Mouse (Mus musculus) heart, embryonic 16.5 days (tissue): ENCODE measurements around the gene Aes. TPM values are rescaled to one million over a fixed set of nuclear protein-coding genes. Genes with fewer than 3 reads are reported as not detected.

Experiments used
- ATAC-seq: fragments of 200-750 bp; cut with Nextera tagmentation; replicated peaks from 2 replicates; pipeline ENCODE4 v1.8.0; 2017; ENCODE audit warnings: moderate number of reproducible peaks; ENCODE audit not compliant: insufficient read depth, low FRiP score; ENCODE audit errors: extremely low read depth
- H3K27ac ChIP-seq: fragments of 300-500 bp; sonication (generic); 2 replicates; pipeline ENCODE4 v1.5.1; 2014; ENCODE audit warnings: mild to moderate bottlenecking, low read length, control low read depth, moderate library complexity
- H3K27me3 ChIP-seq: fragments of 300-500 bp; sonication (generic); 2 replicates; pipeline ENCODE4 v1.6.1; 2014; ENCODE audit warnings: low read length, mixed read lengths; ENCODE audit not compliant: control insufficient read depth, insufficient read depth
- H3K36me3 ChIP-seq: fragments of 300-500 bp; sonication (generic); 2 replicates; pipeline ENCODE4 v1.6.1; 2014; ENCODE audit not compliant: control insufficient read depth, insufficient read depth
- H3K4me1 ChIP-seq: fragments of 300-500 bp; sonication (generic); 2 replicates; pipeline ENCODE4 v1.6.1; 2014; ENCODE audit warnings: low read length, mixed read lengths; ENCODE audit not compliant: control insufficient read depth, insufficient read depth
- H3K4me2 ChIP-seq: fragments of 300-500 bp; sonication (generic); 2 replicates; pipeline ENCODE4 v1.6.1; 2014; ENCODE audit warnings: low read depth, mild to moderate bottlenecking, control low read depth, low read length
- H3K4me3 ChIP-seq: fragments of 300-500 bp; sonication (generic); 2 replicates; pipeline ENCODE4 v1.5.1; 2014; ENCODE audit warnings: mild to moderate bottlenecking, control low read depth, low read length
- H3K9ac ChIP-seq: fragments of 300-500 bp; sonication (generic); 2 replicates; pipeline ENCODE4 v1.6.1; 2014; ENCODE audit warnings: low read length, control low read depth
- H3K9me3 ChIP-seq: fragments of 300-500 bp; sonication (generic); replicated peaks from 2 replicates; pipeline ENCODE4 v1.6.1; 2016; ENCODE audit warnings: low read length; ENCODE audit not compliant: control insufficient read depth
- WGBS: fragments of 180-500 bp; shearing (Covaris S2); extraction: QIAGEN DNeasy Blood & Tissue Kit; methylation state at CpG from one replicate; pipeline ENCODE4 v1.1.7; 2014; 5-methylcytosine and 5-hydroxymethylcytosine counted together
- polyA plus RNA-seq: library from polyadenylated mRNA; unstranded; fragments of >200 nt; fragmentation: Nextera tagmentation; extraction: Ambion mirVana; gene quantifications from 2 replicates; pipeline ENCODE4 v1.2.1, GENCODE M21; 2015

Gene Aes
- polyA plus RNA-seq, 1 experiment from 2014 or later, result 529 TPM

DNA sequence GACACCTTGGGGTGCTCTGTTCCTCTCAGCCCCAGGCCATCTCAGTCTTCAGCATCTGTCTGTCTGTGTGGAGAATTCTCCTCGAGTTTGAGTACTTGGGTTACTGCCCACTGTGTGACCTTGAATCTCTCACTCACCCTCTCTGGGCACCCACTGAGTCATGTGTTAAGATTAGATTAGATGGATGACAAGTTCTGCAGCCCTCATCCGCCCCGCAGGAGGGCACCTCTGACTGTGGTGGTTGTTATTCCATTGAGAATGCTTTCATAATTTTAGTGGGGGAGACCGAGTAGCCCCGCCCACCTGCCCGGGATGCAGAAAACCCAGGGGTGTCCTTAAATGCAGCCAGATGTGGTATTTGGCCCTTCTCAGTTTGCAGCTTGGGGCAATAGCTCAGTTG is 4.2 kb downstream of the Aes start:
- no peaks in the 10 kb centered on the region for H3K27me3 ChIP-seq
- no peaks in the 10 kb centered on the region for H3K9me3 ChIP-seq
- H3K27ac ChIP-seq, result peak overlapping the region; percentile 60
- 37% methylated on average over 6 of the region's 6 CpGs for WGBS
- peaks cover 34% of the 10 kb centered on the region for H3K36me3 ChIP-seq
- H3K4me3 ChIP-seq, result peak overlapping the region; percentile 36
- ATAC-seq, result no peak
- H3K4me1 ChIP-seq, result peaks cover 46% of the 10 kb centered on the region
- peak overlapping the region; percentile 53; the same call in 1 of the 2 replicates for H3K4me2 ChIP-seq
- H3K9ac ChIP-seq, result peak overlapping the region; percentile 50

GRCm38 (mm10) chr10:81564216-81564615 is 4.9 kb downstream of the Aes start:
- Histone ChIP-seq H3K4me2 (peak overlapping the region; percentile 53), H3K27me3 (no peaks in the 10 kb centered on the region), H3K4me1 (peaks cover 52% of the 10 kb centered on the region), H3K36me3 (peaks cover 34% of the 10 kb centered on the region), H3K9ac (peak overlapping the region; percentile 50), H3K9me3 (no peaks in the 10 kb centered on the region), H3K4me3 (peak overlapping the region; percentile 36), H3K27ac (peak overlapping the region; percentile 60)
- 6% methylated on average over 10 of the region's 10 CpGs for WGBS
- ATAC-seq, result no peak

DNA sequence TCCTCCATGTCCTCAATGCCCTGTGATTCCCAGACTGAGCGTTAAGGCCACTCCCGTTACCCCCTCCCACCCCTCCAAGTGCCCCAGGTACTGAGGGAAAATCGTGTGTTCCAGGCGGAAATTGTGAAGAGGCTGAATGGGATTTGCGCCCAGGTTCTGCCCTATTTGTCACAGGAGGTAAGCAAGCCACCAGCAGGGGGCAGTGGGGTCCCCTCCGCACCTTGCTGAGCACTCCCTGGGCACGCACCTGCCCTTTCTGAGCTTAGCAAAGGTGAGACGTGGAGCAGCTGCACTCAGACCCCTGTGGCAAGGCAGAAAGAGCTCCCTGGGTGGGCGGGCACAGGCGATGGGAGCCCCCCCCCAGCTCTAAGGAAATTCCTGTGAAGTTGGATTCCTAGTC is 5.4 kb downstream of the Aes start:
- no peak for ATAC-seq
- Histone ChIP-seq H3K36me3 (peaks cover 34% of the 10 kb centered on the region), H3K9ac (no peak overlapping the region), H3K9me3 (no peaks in the 10 kb centered on the region), H3K27ac (no peak overlapping the region; the same call in 1 of the 2 replicates), H3K4me1 (peaks cover 56% of the 10 kb centered on the region), H3K27me3 (no peaks in the 10 kb centered on the region), H3K4me3 (no peak overlapping the region), H3K4me2 (no peak overlapping the region)
- 46% methylated on average over 10 of the region's 10 CpGs for WGBS

GRCm38 (mm10) chr10:81565257-81566228 is 6.3 kb downstream of the Aes start:
- peaks cover 34% of the 10 kb centered on the region for H3K36me3 ChIP-seq

DNA sequence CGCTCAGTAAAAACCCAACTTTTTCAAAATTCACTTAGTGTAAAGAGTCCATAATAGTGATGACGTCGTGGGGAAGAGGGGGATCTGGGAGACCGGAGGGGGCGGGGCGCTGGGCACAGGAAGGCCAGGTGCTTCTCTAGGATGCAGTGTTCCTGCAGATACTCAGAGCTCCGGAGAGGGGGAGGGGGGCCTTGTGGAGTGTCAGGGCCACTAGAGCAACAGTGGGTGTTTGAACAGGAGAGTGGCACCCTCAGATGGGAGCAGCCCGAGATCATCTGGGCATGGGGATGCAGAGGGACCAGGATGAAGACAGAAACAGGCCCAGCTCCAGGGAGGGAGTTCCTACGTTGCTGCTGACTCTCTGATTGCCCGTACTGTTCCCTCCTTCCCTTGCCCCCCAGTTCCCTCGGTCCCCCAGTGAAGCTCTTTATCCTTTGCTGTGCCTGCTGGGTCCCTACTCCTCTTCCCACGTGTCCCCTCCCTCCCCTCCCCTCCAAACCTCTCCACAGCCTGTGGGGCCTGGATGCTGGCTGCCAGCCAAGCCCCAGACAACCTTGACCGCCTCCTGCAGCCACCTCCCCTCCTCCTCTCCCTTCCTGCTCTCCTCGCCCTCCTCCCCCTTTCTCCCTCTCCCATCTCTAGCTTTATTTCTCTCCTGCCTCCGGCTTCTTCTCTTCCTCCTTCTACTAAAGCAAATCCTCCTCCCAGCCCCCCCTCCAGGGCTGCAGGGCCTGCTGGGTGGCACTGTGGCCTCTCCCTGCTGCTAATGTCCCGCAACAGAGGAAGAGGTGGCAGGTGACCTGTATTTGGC is 9.3 kb downstream of the Aes start:
- peaks cover 45% of the 10 kb centered on the region for H3K4me1 ChIP-seq
- H3K9ac ChIP-seq, result peak overlapping the region; percentile 37
- peak overlapping the region; percentile 45 for H3K4me2 ChIP-seq
- no peak overlapping the region for H3K4me3 ChIP-seq
- no peaks in the 10 kb centered on the region for H3K9me3 ChIP-seq
- H3K27ac ChIP-seq, result peak overlapping the region; percentile 96
- ATAC-seq, result peak; percentile 15
- H3K36me3 ChIP-seq, result peaks cover 21% of the 10 kb centered on the region
- WGBS, result 11% methylated on average over 16 of the region's 16 CpGs
- no peaks in the 10 kb centered on the region for H3K27me3 ChIP-seq

More at GRCm38 (mm10) chr10:81565257-81566228, 6.3 kb downstream of the Aes start:
- H3K9me3 ChIP-seq, result no peaks in the 10 kb centered on the region
- 45% methylated on average over 20 of the region's 20 CpGs for WGBS
- no peak for ATAC-seq
- no peak overlapping the region for H3K9ac ChIP-seq
- H3K27ac ChIP-seq, result no peak overlapping the region
- H3K4me3 ChIP-seq, result no peak overlapping the region
- no peaks in the 10 kb centered on the region for H3K27me3 ChIP-seq
- peaks cover 62% of the 10 kb centered on the region for H3K4me1 ChIP-seq
- no peak overlapping the region for H3K4me2 ChIP-seq

DNA sequence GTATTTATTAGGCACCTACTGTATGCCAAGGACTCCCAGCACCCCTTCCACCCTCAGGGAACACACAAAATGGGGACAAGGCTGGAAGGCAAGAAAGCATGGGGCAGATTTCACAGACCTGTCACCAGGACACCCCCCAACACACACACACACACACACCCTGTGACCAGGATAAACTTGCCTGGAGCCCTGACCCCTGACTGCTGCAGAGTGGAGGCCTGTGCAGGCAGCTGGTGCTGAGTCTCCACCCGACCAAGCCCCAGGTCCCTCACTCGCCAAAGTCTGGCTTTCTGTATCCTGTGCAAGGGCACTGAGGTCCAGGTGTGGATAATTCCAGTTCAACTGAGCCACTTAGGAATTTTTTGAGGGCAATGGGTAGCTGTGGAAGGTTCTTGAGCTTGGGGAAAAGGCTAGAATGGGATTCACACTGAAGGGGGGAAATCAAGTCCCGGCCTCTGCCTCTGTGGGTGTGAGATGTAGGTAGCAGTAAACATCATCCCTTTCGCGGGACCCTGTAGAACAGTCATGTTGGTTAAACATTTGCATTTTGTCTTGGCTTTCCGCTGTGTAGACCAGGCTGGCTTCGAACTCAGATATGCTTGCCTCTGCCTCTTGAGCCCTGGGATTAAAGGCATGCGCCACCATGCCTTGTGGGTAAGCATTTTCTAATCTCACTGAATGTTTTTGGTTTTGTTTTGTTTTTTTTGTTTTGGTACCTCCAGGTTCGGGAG is 10.4 kb downstream of the Aes start:
- Histone ChIP-seq H3K36me3 (peaks cover 18% of the 10 kb centered on the region), H3K4me2 (no peak overlapping the region), H3K9ac (no peak overlapping the region), H3K4me3 (no peak overlapping the region), H3K27ac (peak overlapping the region; percentile 96), H3K4me1 (peaks cover 39% of the 10 kb centered on the region), H3K27me3 (no peaks in the 10 kb centered on the region), H3K9me3 (no peaks in the 10 kb centered on the region)
- WGBS, result 66% methylated on average over 9 of the region's 9 CpGs
- ATAC-seq, result no peak

DNA sequence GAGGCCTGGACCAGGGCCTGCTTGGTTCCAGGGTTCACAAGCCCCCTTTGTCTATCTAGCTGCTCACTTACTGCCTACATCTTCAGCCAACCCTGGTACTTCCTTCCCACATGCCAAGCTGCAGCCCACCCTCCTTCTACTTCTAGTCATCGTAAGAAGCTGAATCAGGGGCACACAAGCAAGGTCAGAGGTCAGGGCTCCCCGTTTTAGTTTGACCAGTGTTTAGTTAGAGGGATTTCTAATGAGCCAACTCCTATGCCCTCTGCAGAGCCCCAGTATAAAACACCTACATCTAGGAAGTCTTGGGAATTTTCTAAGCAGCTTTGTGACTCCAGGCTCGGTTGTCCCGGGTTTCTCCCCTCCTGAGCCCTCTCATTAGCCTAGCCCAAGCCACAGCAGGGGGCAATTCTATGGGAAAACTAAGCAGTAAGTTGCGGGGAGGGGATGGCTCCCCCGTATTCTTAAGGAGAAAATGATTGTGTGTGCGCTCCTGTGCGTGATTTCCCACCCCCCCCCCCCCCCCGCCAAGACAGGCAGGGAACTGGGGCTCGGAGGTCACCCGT is 11.0 kb downstream of the Aes start:
- Histone ChIP-seq H3K36me3 (peaks cover 12% of the 10 kb centered on the region), H3K4me1 (peaks cover 35% of the 10 kb centered on the region), H3K9ac (peak overlapping the region; percentile 77), H3K4me2 (peak overlapping the region; percentile 96), H3K27me3 (no peaks in the 10 kb centered on the region), H3K9me3 (no peaks in the 10 kb centered on the region), H3K4me3 (peak overlapping the region; percentile 62), H3K27ac (peak overlapping the region; percentile 96)
- no peak for ATAC-seq
- 7% methylated on average over 11 of the region's 11 CpGs for WGBS

DNA sequence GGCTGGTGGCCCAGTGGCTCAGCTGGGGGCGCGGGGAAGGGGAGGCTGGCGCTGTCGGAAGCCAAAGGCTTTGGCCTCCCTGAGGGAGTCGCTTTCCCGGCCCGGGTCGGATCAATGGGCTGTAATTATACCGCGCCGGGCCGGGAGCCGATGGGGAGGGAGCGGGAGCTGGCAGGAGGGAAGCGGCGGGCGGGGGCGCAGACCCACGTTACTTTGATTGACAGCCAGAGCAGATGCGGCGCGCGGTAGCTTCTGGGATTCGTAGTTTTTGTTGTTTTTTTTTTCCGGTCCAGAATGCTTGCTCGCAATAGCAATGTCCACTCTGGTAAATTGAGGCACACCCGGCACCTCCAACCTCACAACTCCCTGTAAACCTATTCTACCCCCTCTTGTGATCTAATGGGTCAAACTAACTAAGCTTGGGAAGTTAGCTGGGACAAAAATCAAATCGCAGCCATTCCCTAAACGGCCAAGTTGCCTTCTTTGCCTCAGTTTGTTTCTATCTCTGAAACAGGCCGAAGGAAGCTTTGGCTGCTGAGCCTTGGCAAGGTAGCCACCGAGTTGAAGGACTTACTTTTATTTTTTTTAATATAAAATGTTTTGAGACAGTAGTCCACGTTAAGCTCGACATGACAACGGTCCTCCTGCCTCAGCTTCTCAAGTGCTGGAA is 11.7 kb downstream of the Aes start:
- Histone ChIP-seq H3K27me3 (no peaks in the 10 kb centered on the region), H3K9me3 (no peaks in the 10 kb centered on the region), H3K9ac (peak overlapping the region; percentile 77), H3K4me2 (peak overlapping the region; percentile 96), H3K4me3 (peak overlapping the region; percentile 62), H3K4me1 (peaks cover 41% of the 10 kb centered on the region), H3K36me3 (peaks cover 5% of the 10 kb centered on the region; the same call in 1 of the 2 replicates), H3K27ac (peak overlapping the region; percentile 96)
- under 1% methylated on average over 33 of the region's 34 CpGs for WGBS
- ATAC-seq, result peak; percentile 50
